ENCODE assay signal across 8 mouse cellular contexts in genomic region chr2:131054646-131055264, GRCm38 (mm10). TPM values are rescaled to one million over a fixed set of nuclear protein-coding genes. Genes with fewer than 3 reads are reported as not detected.
DNase-seq lines count a peak whose midpoint lies in the region; ATAC-seq lines count a peak whose summit lies in the region.

No protein-coding gene starts in this region.

- no peak for DNase-seq in heart, postnatal 10 days
- no peak for DNase-seq in right cerebral cortex, adult 2 months (ENCODE audit: low spot score in 2 of 2)
- DNase-seq in thymus, postnatal 10 days (ENCODE audit: low spot score in 2 of 2): no peak
- no peak for DNase-seq in thymus, postnatal 25 days

- H3K4me3 ChIP-seq in heart, embryonic 14.5 days (ENCODE audit: control insufficient read depth in 1 of 2, insufficient read depth in 1 of 2, low read depth in 1 of 2, low read length in 2 of 2): peak overlapping the region; percentile 21 to 31
- 0 out of 2 replicates have a peak overlapping the region, but pooled peaks have one; percentile 10 for H3K4me3 ChIP-seq in brown adipose tissue, adult 24 weeks (ENCODE audit: insufficient read depth, low read depth, low read length)
- H3K4me3 ChIP-seq in hindbrain, embryonic 12.5 days: peak overlapping the region; percentile 30
- H3K4me3 ChIP-seq in midbrain, embryonic 13.5 days (replicated peaks): peak overlapping the region; percentile 34

- H3K27ac ChIP-seq in heart, embryonic 14.5 days (replicated peaks in 1 of 2; ENCODE audit: control insufficient read depth in 1 of 2, insufficient read depth in 1 of 2, low read depth in 2 of 2, low read length in 2 of 2): no peak overlapping the region
- H3K27ac ChIP-seq in brown adipose tissue, adult 24 weeks (replicated peaks; ENCODE audit: low read depth, low read length): no peak overlapping the region
- no peak overlapping the region for H3K27ac ChIP-seq in hindbrain, embryonic 12.5 days
- no peak overlapping the region for H3K27ac ChIP-seq in midbrain, embryonic 13.5 days

- intact Hi-C loops in heart, postnatal 10 days (cut with DNase I): loop anchor here (5.0 to 10.0 kb wide), 2 partner anchors 38 to 200 kb away; no protein-coding TSS in a partner anchor

- no peaks in the 10 kb centered on the region for H3K9me3 ChIP-seq in heart, embryonic 14.5 days (ENCODE audit: control insufficient read depth, low read length)
- no peaks in the 10 kb centered on the region for H3K9me3 ChIP-seq in hindbrain, embryonic 12.5 days (replicated peaks)
- no peaks in the 10 kb centered on the region for H3K9me3 ChIP-seq in midbrain, embryonic 13.5 days

- H3K4me1 ChIP-seq in heart, embryonic 14.5 days (ENCODE audit: control insufficient read depth in 2 of 2, insufficient read depth in 2 of 2, low read length in 2 of 2): peaks cover 16 to 39% of the 10 kb centered on the region in 2 experiments
- H3K4me1 ChIP-seq in brown adipose tissue, adult 24 weeks (ENCODE audit: control insufficient read depth, insufficient read depth, insufficient read length, low read length): peaks cover 5% of the 10 kb centered on the region
- H3K4me1 ChIP-seq in hindbrain, embryonic 12.5 days: peaks cover 25% of the 10 kb centered on the region
- H3K4me1 ChIP-seq in midbrain, embryonic 13.5 days (replicated peaks): peaks cover 26% of the 10 kb centered on the region

- H3K36me3 ChIP-seq in heart, embryonic 14.5 days (ENCODE audit: control insufficient read depth, insufficient read depth, low read length): no peaks in the 10 kb centered on the region
- no peaks in the 10 kb centered on the region for H3K36me3 ChIP-seq in hindbrain, embryonic 12.5 days
- H3K36me3 ChIP-seq in midbrain, embryonic 13.5 days: no peaks in the 10 kb centered on the region

- peak overlapping the region; percentile 40 for H3K9ac ChIP-seq in heart, embryonic 14.5 days (ENCODE audit: low read length)
- H3K9ac ChIP-seq in hindbrain, embryonic 12.5 days: 0 out of 2 replicates have a peak overlapping the region, but pooled peaks have one; percentile 18
- peak overlapping the region; percentile 39; the same call in 1 of the 2 replicates for H3K9ac ChIP-seq in midbrain, embryonic 13.5 days (replicated peaks)

- WGBS in heart, embryonic 14.5 days: 2% methylated on average over 21 of the region's 21 CpGs
- WGBS in hindbrain, embryonic 12.5 days: 3% methylated on average over 21 of the region's 21 CpGs
- WGBS in midbrain, embryonic 13.5 days: 2% methylated on average over 21 of the region's 21 CpGs

- H3K4me2 ChIP-seq in heart, embryonic 14.5 days (ENCODE audit: low read length): peak overlapping the region; percentile 65
- peak overlapping the region; percentile 50 for H3K4me2 ChIP-seq in hindbrain, embryonic 12.5 days (replicated peaks)
- peak overlapping the region; percentile 51 for H3K4me2 ChIP-seq in midbrain, embryonic 13.5 days (replicated peaks)

- H3K27me3 ChIP-seq in heart, embryonic 14.5 days (ENCODE audit: control insufficient read depth, insufficient read depth, low read length): peaks cover 45% of the 10 kb centered on the region
- peaks cover 66% of the 10 kb centered on the region for H3K27me3 ChIP-seq in hindbrain, embryonic 12.5 days
- peaks cover 68% of the 10 kb centered on the region for H3K27me3 ChIP-seq in midbrain, embryonic 13.5 days

- no peak for ATAC-seq in heart, embryonic 14.5 days (ENCODE audit: insufficient number of reproducible peaks, insufficient read depth, low FRiP score, low read depth)
- ATAC-seq in hindbrain, embryonic 12.5 days (ENCODE audit: low FRiP score): peak; percentile 10; the same call in 1 of the 2 replicates
- ATAC-seq in midbrain, embryonic 13.5 days: 0 out of 2 replicates have a peak, but pooled peaks have one; percentile 4

RNA-seq across cellular contexts. Expression of gene Adam33, which starts 8.9 kb away (rescaled TPM):
- 8.2 and 10.3 TPM in 2 replicates for polyA plus RNA-seq in heart, embryonic 14.5 days (2014; fragmentation: Nextera tagmentation; extraction: Ambion mirVana)
- 1 to 10 TPM in 1 of 2 experiments, under 1 TPM in 1; 0.92 to 1.8 TPM for total RNA-seq in heart, postnatal 10 days (2021)
- 1.3 and 2.3 TPM in 2 replicates for polyA plus RNA-seq in brown adipose tissue, adult 24 weeks (2012; ENCODE audit: insufficient read depth, insufficient read length, missing spikeins)
- 2.3 and 4.3 TPM in 2 replicates for polyA plus RNA-seq in hindbrain, embryonic 12.5 days (2016; fragmentation: Nextera tagmentation; extraction: Ambion mirVana)
- 0.38 and 0.81 TPM in 2 replicates for polyA plus RNA-seq in midbrain, embryonic 13.5 days (2015; fragmentation: Nextera tagmentation; extraction: Ambion mirVana)

RNA-seq across cellular contexts. Expression of gene Gfra4, which starts 11.9 kb away (rescaled TPM):
- 2.7 and 3.2 TPM in 2 replicates for polyA plus RNA-seq in heart, embryonic 14.5 days (2014; fragmentation: Nextera tagmentation; extraction: Ambion mirVana)
- 1 to 10 TPM; 3.8 to 6.8 TPM for total RNA-seq in heart, postnatal 10 days (2021)
- polyA plus RNA-seq in brown adipose tissue, adult 24 weeks (2012; ENCODE audit: insufficient read depth, insufficient read length, missing spikeins): 9.6 and 10.9 TPM in 2 replicates
- polyA plus RNA-seq in hindbrain, embryonic 12.5 days (2016; fragmentation: Nextera tagmentation; extraction: Ambion mirVana): 10.8 and 14.9 TPM in 2 replicates
- 14.1 and 15.2 TPM in 2 replicates for polyA plus RNA-seq in midbrain, embryonic 13.5 days (2015; fragmentation: Nextera tagmentation; extraction: Ambion mirVana)

RNA-seq across cellular contexts. Expression of gene Siglec1, which starts 31.8 kb away (rescaled TPM):
- polyA plus RNA-seq in heart, embryonic 14.5 days (2014; fragmentation: Nextera tagmentation; extraction: Ambion mirVana): 0.54 and 0.63 TPM in 2 replicates
- under 1 TPM; 0.64 to 0.77 TPM for total RNA-seq in heart, postnatal 10 days (2021)
- 1.0 and 1.2 TPM in 2 replicates for polyA plus RNA-seq in brown adipose tissue, adult 24 weeks (2012; ENCODE audit: insufficient read depth, insufficient read length, missing spikeins)
- 0.08 and 0.20 TPM in 2 replicates for polyA plus RNA-seq in hindbrain, embryonic 12.5 days (2016; fragmentation: Nextera tagmentation; extraction: Ambion mirVana)
- 0.06 and 0.17 TPM in 2 replicates for polyA plus RNA-seq in midbrain, embryonic 13.5 days (2015; fragmentation: Nextera tagmentation; extraction: Ambion mirVana)
